Mouse (Mus musculus): ENCODE measurements around the gene Mxd3. TPM values are rescaled to one million over a fixed set of nuclear protein-coding genes. Genes with fewer than 3 reads are reported as not detected.

Gene Mxd3
- polyA plus RNA-seq, 1 experiment: 19.0 TPM

DNA sequence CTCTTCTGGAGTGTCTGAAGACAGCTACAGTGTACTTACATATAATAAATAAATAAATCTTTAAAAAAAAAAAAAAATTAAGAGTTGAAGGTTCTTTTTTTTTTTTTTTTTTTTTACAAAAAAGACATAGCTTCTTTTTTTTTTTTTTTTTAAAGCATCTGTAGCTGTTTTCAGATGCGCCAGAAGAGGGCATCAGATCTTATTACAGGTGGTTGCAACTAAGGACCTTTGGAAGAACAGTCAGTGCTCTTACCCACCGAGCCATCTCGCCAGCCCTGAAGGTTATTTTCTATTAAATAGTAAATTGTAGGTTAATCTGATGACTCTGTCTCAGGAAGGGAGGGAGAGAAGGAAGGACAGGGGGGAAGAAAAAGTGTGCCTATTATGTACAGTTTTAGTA, 40.8 kb downstream of the Mxd3 start:
- Histone ChIP-seq H3K4me3 (ENCODE audit: insufficient read depth, low read length) (no peak overlapping the region), H3K27ac (ENCODE audit: insufficient read depth, low read length) (no peak overlapping the region), H3K4me1 (ENCODE audit: control insufficient read depth, insufficient read depth, low read length) (no peaks in the 10 kb centered on the region)
- TF ChIP-seq CTCF (IDR thresholded peaks at IDR 0.05; ENCODE audit: borderline replicate concordance, insufficient read depth, low read length) (no peak), POLR2A (IDR thresholded peaks at IDR 0.05; ENCODE audit: low read depth, low read length) (no peak)

DNA sequence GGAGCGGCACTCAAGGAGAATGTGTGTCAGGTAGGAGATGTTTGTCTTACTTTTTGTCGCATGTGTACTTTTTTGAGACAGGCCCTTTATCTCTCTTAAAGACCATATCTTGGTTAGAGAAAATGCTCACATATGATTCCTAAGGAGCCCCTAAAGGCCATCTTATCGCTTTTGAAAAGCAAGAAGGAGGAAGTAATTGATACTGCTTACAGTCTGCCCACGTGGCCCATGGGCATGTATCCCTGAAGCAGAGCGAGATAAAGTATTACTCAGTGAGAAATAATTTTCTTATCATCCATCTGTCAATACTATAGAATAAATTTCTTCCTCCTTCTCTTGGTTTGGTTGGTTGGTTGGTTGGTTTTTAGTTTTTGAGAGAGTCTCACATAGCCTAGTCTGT, 52.0 kb downstream of the Mxd3 start:
- Histone ChIP-seq H3K4me1 (ENCODE audit: control insufficient read depth, insufficient read depth, low read length) (no peaks in the 10 kb centered on the region), H3K4me3 (ENCODE audit: insufficient read depth, low read length) (no peak overlapping the region), H3K27ac (ENCODE audit: insufficient read depth, low read length) (no peak overlapping the region)
- TF ChIP-seq POLR2A (IDR thresholded peaks at IDR 0.05; ENCODE audit: low read depth, low read length) (no peak), CTCF (IDR thresholded peaks at IDR 0.05; ENCODE audit: borderline replicate concordance, insufficient read depth, low read length) (no peak)

DNA sequence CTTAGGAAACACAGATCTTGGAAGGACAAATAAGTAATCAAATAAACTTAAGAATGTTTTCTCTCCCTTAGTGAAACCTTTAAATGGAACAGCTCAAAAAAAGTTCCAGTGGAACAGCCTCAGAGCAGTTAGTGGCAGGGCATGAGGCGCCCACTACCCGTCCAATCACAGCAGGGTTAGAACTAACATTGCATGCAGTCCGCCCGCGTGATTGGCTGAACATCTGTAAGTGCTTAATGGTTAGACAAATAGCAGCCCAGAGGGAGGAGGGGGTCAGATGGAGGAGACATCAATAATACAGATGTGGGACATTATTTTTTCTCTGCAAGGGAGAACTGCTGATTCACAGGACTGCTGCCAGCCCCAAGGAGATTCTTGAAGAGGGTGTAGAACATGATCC, 52.4 kb downstream of the Mxd3 start:
- H3K4me3 ChIP-seq (ENCODE audit: insufficient read depth, low read length): no peak overlapping the region
- H3K4me1 ChIP-seq (ENCODE audit: control insufficient read depth, insufficient read depth, low read length): no peaks in the 10 kb centered on the region
- TF ChIP-seq CTCF (IDR thresholded peaks at IDR 0.05; ENCODE audit: borderline replicate concordance, insufficient read depth, low read length) (no peak), POLR2A (IDR thresholded peaks at IDR 0.05; ENCODE audit: low read depth, low read length) (no peak)
- H3K27ac ChIP-seq (ENCODE audit: insufficient read depth, low read length): no peak overlapping the region

Other genes starting within 250 kb of the Mxd3 start
- gene Uimc1, start 229.5 kb downstream of the Mxd3 start, polyA plus RNA-seq (2011; ENCODE audit: insufficient read length, low read depth, missing spikeins): 27.9 and 33.2 TPM in 2 replicates
- gene Zfp346, start 224.5 kb downstream of the Mxd3 start, polyA plus RNA-seq (2011; ENCODE audit: insufficient read length, low read depth, missing spikeins): 22.7 and 26.3 TPM in 2 replicates
- gene Gm17617, start 196.3 kb downstream of the Mxd3 start, polyA plus RNA-seq (2011; ENCODE audit: insufficient read length, low read depth, missing spikeins): not detected in 2 replicates
- not detected in 2 replicates for gene Fgfr4, start 177.2 kb downstream of the Mxd3 start, polyA plus RNA-seq (2011; ENCODE audit: insufficient read length, low read depth, missing spikeins)
- 73.9 and 86.2 TPM in 2 replicates for gene Nsd1, start 120.0 kb downstream of the Mxd3 start, polyA plus RNA-seq (2011; ENCODE audit: insufficient read length, low read depth, missing spikeins)
- gene Prelid1, start 9.3 kb downstream of the Mxd3 start, polyA plus RNA-seq (2011; ENCODE audit: insufficient read length, low read depth, missing spikeins): 267 and 295 TPM in 2 replicates
- 41.4 and 48.0 TPM in 2 replicates for gene Rab24, start 7.9 kb downstream of the Mxd3 start, polyA plus RNA-seq (2011; ENCODE audit: insufficient read length, low read depth, missing spikeins)
- 66.9 and 70.7 TPM in 2 replicates for gene Lman2, start 33.0 kb upstream of the Mxd3 start, polyA plus RNA-seq (2011; ENCODE audit: insufficient read length, low read depth, missing spikeins)
- not detected in 2 replicates for gene Rgs14, start 39.9 kb upstream of the Mxd3 start, polyA plus RNA-seq (2011; ENCODE audit: insufficient read length, low read depth, missing spikeins)
- not detected in 2 replicates for gene Slc34a1, start 68.4 kb upstream of the Mxd3 start, polyA plus RNA-seq (2011; ENCODE audit: insufficient read length, low read depth, missing spikeins)
- not detected in 2 replicates for gene Pfn3, start 85.4 kb upstream of the Mxd3 start, polyA plus RNA-seq (2011; ENCODE audit: insufficient read length, low read depth, missing spikeins)
- not detected in 2 replicates for gene F12, start 97.0 kb upstream of the Mxd3 start, polyA plus RNA-seq (2011; ENCODE audit: insufficient read length, low read depth, missing spikeins)
- 37.7 and 42.9 TPM in 2 replicates for gene Grk6, start 115.2 kb upstream of the Mxd3 start, polyA plus RNA-seq (2011; ENCODE audit: insufficient read length, low read depth, missing spikeins)
- 2.5 and 4.6 TPM in 2 replicates for gene Prr7, start 134.4 kb upstream of the Mxd3 start, polyA plus RNA-seq (2011; ENCODE audit: insufficient read length, low read depth, missing spikeins)
- 105 and 139 TPM in 2 replicates for gene Dbn1, start 158.3 kb upstream of the Mxd3 start, polyA plus RNA-seq (2011; ENCODE audit: insufficient read length, low read depth, missing spikeins)
- 132 and 179 TPM in 2 replicates for gene Pdlim7, start 183.9 kb upstream of the Mxd3 start, polyA plus RNA-seq (2011; ENCODE audit: insufficient read length, low read depth, missing spikeins)
- 0.60 and 0.79 TPM in 2 replicates for gene Dok3, start 199.5 kb upstream of the Mxd3 start, polyA plus RNA-seq (2011; ENCODE audit: insufficient read length, low read depth, missing spikeins)
- gene Ddx41, start 206.8 kb upstream of the Mxd3 start, polyA plus RNA-seq (2011; ENCODE audit: insufficient read length, low read depth, missing spikeins): 23.9 and 26.2 TPM in 2 replicates
- 20.9 and 24.5 TPM in 2 replicates for gene Fam193b, start 241.3 kb upstream of the Mxd3 start, polyA plus RNA-seq (2011; ENCODE audit: insufficient read length, low read depth, missing spikeins)
- 228 and 231 TPM in 2 replicates for gene Tmed9, start 243.9 kb upstream of the Mxd3 start, polyA plus RNA-seq (2011; ENCODE audit: insufficient read length, low read depth, missing spikeins)

Measured in embryonic fibroblast, embryonic 13.5 days (primary cell).